Mouse (Mus musculus) heart, embryonic 16.5 days (tissue): ENCODE data around the gene Cpne4. TPM values are rescaled to one million over a fixed set of nuclear protein-coding genes. Genes with fewer than 3 reads are reported as not detected.
A peak's percentile ranks its signal among the peaks of the same experiment; 100 is the strongest.

Experiments used
- ATAC-seq: fragments of 200-750 bp; cut with Nextera tagmentation; replicated peaks from 2 replicates; pipeline ENCODE4 v1.8.0; 2017; ENCODE audit warnings: moderate number of reproducible peaks; ENCODE audit not compliant: insufficient read depth, low FRiP score; ENCODE audit errors: extremely low read depth
- H3K27ac ChIP-seq: fragments of 300-500 bp; sonication (generic); 2 replicates; pipeline ENCODE4 v1.5.1; 2014; ENCODE audit warnings: mild to moderate bottlenecking, low read length, control low read depth, moderate library complexity
- H3K27me3 ChIP-seq: fragments of 300-500 bp; sonication (generic); 2 replicates; pipeline ENCODE4 v1.6.1; 2014; ENCODE audit warnings: low read length, mixed read lengths; ENCODE audit not compliant: control insufficient read depth, insufficient read depth
- H3K36me3 ChIP-seq: fragments of 300-500 bp; sonication (generic); 2 replicates; pipeline ENCODE4 v1.6.1; 2014; ENCODE audit not compliant: control insufficient read depth, insufficient read depth
- H3K4me1 ChIP-seq: fragments of 300-500 bp; sonication (generic); 2 replicates; pipeline ENCODE4 v1.6.1; 2014; ENCODE audit warnings: low read length, mixed read lengths; ENCODE audit not compliant: control insufficient read depth, insufficient read depth
- H3K4me2 ChIP-seq: fragments of 300-500 bp; sonication (generic); 2 replicates; pipeline ENCODE4 v1.6.1; 2014; ENCODE audit warnings: low read depth, mild to moderate bottlenecking, control low read depth, low read length
- H3K4me3 ChIP-seq: fragments of 300-500 bp; sonication (generic); 2 replicates; pipeline ENCODE4 v1.5.1; 2014; ENCODE audit warnings: mild to moderate bottlenecking, control low read depth, low read length
- H3K9ac ChIP-seq: fragments of 300-500 bp; sonication (generic); 2 replicates; pipeline ENCODE4 v1.6.1; 2014; ENCODE audit warnings: low read length, control low read depth
- H3K9me3 ChIP-seq: fragments of 300-500 bp; sonication (generic); replicated peaks from 2 replicates; pipeline ENCODE4 v1.6.1; 2016; ENCODE audit warnings: low read length; ENCODE audit not compliant: control insufficient read depth
- WGBS: fragments of 180-500 bp; shearing (Covaris S2); extraction: QIAGEN DNeasy Blood & Tissue Kit; methylation state at CpG from one replicate; pipeline ENCODE4 v1.1.7; 2014; 5-methylcytosine and 5-hydroxymethylcytosine counted together
- polyA plus RNA-seq: library from polyadenylated mRNA; unstranded; fragments of >200 nt; fragmentation: Nextera tagmentation; extraction: Ambion mirVana; gene quantifications from 2 replicates; pipeline ENCODE4 v1.2.1, GENCODE M21; 2015

Gene Cpne4
- polyA plus RNA-seq, 1 experiment from 2014 or later = 0.14 TPM

DNA sequence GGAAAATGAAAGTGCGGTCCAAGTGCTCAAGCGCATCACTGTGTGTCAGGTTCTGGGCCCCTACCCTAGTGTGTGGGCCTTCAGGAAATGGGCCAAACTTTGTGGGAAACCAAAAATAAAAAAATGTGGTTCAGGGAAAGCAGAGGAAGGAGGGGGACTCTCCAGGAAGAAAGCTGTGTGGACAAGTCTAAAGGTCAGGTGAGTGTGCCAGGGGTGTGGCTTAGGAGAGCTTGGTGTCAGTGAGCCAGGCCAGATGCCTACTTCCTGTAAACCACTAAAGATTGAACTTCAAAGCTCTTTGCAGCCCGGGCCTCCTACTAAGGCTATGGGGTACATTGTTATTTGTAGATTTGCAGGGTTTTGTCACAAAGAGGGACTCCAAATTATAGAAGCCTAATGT, 327.1 kb downstream of the Cpne4 start:
- no peaks in the 10 kb centered on the region for H3K27me3 ChIP-seq
- H3K4me3 ChIP-seq = no peak overlapping the region
- H3K4me1 ChIP-seq = no peaks in the 10 kb centered on the region
- H3K27ac ChIP-seq = no peak overlapping the region
- no peak for ATAC-seq
- no peaks in the 10 kb centered on the region for H3K36me3 ChIP-seq
- no peak overlapping the region for H3K9ac ChIP-seq
- no peak overlapping the region for H3K4me2 ChIP-seq
- H3K9me3 ChIP-seq = no peaks in the 10 kb centered on the region; the same call in 1 of the 2 replicates
- 64% methylated on average over 3 of the region's 3 CpGs for WGBS

DNA sequence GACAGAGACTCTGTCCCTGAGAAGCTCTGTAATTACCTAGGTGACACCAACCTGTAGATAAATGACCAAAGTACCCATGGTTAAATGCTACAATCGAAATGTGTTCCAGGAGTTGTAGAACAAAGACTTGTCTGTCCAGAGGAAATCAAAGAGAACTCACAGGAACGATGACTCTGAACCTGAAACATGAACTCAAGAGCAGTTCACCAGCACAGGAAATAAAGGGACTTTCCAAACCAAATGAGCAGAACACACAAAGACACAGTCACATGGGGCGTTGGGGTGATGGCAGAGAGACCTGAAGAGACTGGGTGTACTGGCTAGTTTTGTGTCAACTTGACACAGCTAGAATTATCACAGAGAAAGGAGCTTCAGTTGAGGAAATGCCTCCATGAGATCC, 329.9 kb downstream of the Cpne4 start:
- no peak overlapping the region for H3K27ac ChIP-seq
- no peaks in the 10 kb centered on the region for H3K27me3 ChIP-seq
- no peaks in the 10 kb centered on the region; the same call in 1 of the 2 replicates for H3K9me3 ChIP-seq
- ATAC-seq = no peak
- 52% methylated on average over 3 of the region's 3 CpGs for WGBS
- H3K4me3 ChIP-seq = no peak overlapping the region
- H3K4me2 ChIP-seq = no peak overlapping the region
- H3K4me1 ChIP-seq = no peaks in the 10 kb centered on the region
- no peaks in the 10 kb centered on the region for H3K36me3 ChIP-seq
- H3K9ac ChIP-seq = no peak overlapping the region

- Histone ChIP-seq H3K27ac (no peak overlapping the region), H3K4me3 (no peak overlapping the region), H3K9me3 (no peaks in the 10 kb centered on the region), H3K9ac (no peak overlapping the region), H3K4me2 (no peak overlapping the region), H3K27me3 (no peaks in the 10 kb centered on the region), H3K36me3 (no peaks in the 10 kb centered on the region), H3K4me1 (no peaks in the 10 kb centered on the region)
- WGBS = 75% methylated on average over 6 of the region's 6 CpGs
- no peak for ATAC-seq
Measured at GRCm38 (mm10) chr9:104878558-104878957, 331.5 kb downstream of the Cpne4 start.

DNA sequence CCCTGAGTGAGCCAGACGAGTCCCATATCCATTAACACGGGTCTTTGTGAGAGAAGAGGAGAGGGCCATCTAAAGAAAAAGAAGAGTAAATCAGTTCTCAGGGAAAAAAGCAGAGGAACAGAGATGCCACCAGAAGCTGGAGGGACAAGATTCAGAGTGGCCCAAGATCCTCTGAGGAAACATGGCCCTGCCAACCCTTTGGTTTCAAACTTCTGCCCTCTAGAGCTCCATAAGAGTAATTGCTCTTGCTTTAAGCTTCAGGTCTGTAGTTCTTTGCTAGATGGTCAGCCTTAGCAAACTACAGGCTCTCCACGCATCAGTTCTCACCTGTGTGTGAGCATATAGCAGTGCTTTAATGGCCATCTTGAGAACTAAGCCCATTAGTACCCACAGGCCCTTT, 343.4 kb downstream of the Cpne4 start:
- Histone ChIP-seq H3K9ac (no peak overlapping the region), H3K27me3 (no peaks in the 10 kb centered on the region), H3K9me3 (peaks cover 2% of the 10 kb centered on the region; the same call in 1 of the 2 replicates), H3K4me2 (no peak overlapping the region), H3K4me3 (no peak overlapping the region), H3K4me1 (no peaks in the 10 kb centered on the region), H3K36me3 (no peaks in the 10 kb centered on the region), H3K27ac (no peak overlapping the region)
- 72% methylated on average over 3 of the region's 3 CpGs for WGBS
- no peak for ATAC-seq

DNA sequence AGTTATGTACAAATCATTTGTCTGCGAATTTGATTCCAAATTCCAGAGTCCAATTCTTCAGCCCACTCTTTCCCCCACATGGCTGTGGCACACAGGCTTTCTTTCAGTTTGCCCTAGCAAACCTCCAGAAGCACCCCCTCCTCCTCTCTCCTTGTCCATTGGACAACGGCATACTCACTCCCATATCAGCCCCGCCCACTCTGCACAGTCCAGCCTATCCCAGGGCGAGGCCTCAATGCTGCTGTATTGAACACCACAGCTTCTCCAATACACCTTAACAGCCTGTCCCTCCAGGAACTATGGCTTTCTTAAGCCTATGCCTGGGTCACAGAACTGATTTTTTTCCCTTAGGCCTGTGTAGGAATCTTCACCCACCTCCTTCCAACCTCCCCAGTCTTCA, 348.3 kb downstream of the Cpne4 start:
- ATAC-seq = no peak
- Histone ChIP-seq H3K36me3 (no peaks in the 10 kb centered on the region), H3K27me3 (no peaks in the 10 kb centered on the region), H3K4me3 (no peak overlapping the region), H3K9ac (no peak overlapping the region), H3K4me1 (no peaks in the 10 kb centered on the region), H3K9me3 (peaks cover 2% of the 10 kb centered on the region; the same call in 1 of the 2 replicates), H3K4me2 (no peak overlapping the region), H3K27ac (no peak overlapping the region)
- WGBS = 71% methylated on average over 4 of the region's 4 CpGs

DNA sequence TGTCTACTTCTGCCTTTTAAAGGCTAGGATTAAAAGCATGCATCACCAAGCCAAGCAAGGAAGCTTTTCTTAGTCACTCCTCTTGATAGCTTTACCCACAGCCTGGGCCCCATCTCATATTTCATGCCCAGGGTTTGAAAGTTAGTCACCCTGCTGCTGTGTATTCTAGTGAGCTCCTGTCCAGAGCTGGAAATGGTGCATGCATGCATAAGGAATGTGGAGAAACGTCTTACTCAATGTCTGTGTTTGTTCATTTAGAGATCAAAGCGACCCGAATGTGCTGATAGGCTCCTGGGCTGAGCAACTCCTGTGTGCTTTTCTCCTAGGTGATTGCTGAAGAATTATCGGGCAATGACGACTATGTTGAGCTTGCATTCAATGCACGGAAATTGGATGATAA, 354.0 kb downstream of the Cpne4 start:
- Histone ChIP-seq H3K27ac (no peak overlapping the region), H3K4me3 (no peak overlapping the region), H3K27me3 (no peaks in the 10 kb centered on the region), H3K9me3 (no peaks in the 10 kb centered on the region), H3K36me3 (no peaks in the 10 kb centered on the region), H3K9ac (no peak overlapping the region), H3K4me2 (no peak overlapping the region), H3K4me1 (no peaks in the 10 kb centered on the region)
- peak; percentile 4; the same call in 1 of the 2 replicates for ATAC-seq
- WGBS = 43% methylated on average over 6 of the region's 6 CpGs

DNA sequence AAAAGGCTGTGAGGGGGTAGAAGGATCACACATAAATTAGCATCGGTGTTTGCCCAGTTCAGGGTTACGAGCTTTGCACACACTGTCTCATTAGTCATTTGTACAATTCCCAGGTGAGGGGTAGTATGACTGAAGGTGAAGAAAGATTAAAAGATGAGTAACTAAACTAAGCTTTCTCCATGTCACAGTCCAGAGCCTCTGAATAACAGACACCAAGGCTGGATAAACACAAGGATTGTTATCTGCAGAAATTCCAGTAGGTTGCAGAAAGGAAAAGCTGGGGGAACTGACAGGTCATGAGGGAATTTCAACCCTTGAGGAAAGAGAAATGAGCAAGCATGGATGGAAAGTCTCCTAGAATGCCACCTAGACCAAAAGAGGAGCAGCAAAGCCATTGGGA, 354.7 kb downstream of the Cpne4 start:
- Histone ChIP-seq H3K9me3 (no peaks in the 10 kb centered on the region), H3K4me1 (no peaks in the 10 kb centered on the region), H3K36me3 (no peaks in the 10 kb centered on the region), H3K27ac (no peak overlapping the region), H3K4me2 (no peak overlapping the region), H3K4me3 (no peak overlapping the region), H3K9ac (no peak overlapping the region), H3K27me3 (no peaks in the 10 kb centered on the region)
- ATAC-seq = no peak
- WGBS = 62% methylated on average over 2 of the region's 2 CpGs

GRCm38 (mm10) chr9:104912686-104913085, 365.6 kb downstream of the Cpne4 start:
- WGBS = 55% methylated on average over 2 of the region's 2 CpGs
- Histone ChIP-seq H3K4me2 (no peak overlapping the region), H3K4me3 (no peak overlapping the region), H3K27ac (no peak overlapping the region), H3K36me3 (no peaks in the 10 kb centered on the region), H3K27me3 (no peaks in the 10 kb centered on the region), H3K9ac (no peak overlapping the region), H3K4me1 (no peaks in the 10 kb centered on the region), H3K9me3 (no peaks in the 10 kb centered on the region)
- no peak for ATAC-seq

DNA sequence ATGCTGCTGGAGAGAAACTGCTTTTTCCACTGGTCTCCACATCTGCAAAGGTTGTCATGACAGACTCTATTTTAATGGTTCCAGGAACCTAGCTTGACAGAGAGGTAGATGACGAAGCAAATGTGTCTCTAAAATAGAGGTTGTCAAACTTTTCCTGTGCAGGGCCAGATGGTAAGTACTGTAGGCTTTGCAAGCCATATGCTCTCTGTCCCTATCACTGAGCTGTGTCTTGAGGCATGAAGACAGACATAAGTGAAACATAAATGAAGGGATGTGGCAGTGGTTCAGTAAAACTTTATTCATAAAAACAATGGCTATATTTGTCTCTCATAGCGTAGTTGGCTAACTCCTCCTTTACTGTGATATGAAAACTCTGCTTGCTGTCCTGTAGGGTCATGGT, 366.2 kb downstream of the Cpne4 start:
- no peak overlapping the region for H3K27ac ChIP-seq
- H3K4me3 ChIP-seq = no peak overlapping the region
- no peaks in the 10 kb centered on the region for H3K9me3 ChIP-seq
- no peaks in the 10 kb centered on the region for H3K36me3 ChIP-seq
- 56% methylated on average over 2 of the region's 2 CpGs for WGBS
- H3K27me3 ChIP-seq = no peaks in the 10 kb centered on the region
- no peak overlapping the region for H3K9ac ChIP-seq
- no peak for ATAC-seq
- H3K4me2 ChIP-seq = no peak overlapping the region
- no peaks in the 10 kb centered on the region for H3K4me1 ChIP-seq

GRCm38 (mm10) chr9:104921197-104921596, 374.1 kb downstream of the Cpne4 start:
- Histone ChIP-seq H3K9ac (no peak overlapping the region), H3K27me3 (no peaks in the 10 kb centered on the region), H3K9me3 (no peaks in the 10 kb centered on the region), H3K27ac (no peak overlapping the region), H3K4me2 (no peak overlapping the region), H3K4me3 (no peak overlapping the region), H3K36me3 (no peaks in the 10 kb centered on the region), H3K4me1 (no peaks in the 10 kb centered on the region)
- 76% methylated on average over 4 of the region's 4 CpGs for WGBS
- ATAC-seq = no peak
